Mouse (Mus musculus): ENCODE data around the gene Gimap4.
"Not testable (repeated sequence)": the region's sequence is repeated elsewhere in the genome, so short reads cannot be mapped to it uniquely, and the experiment has no call there.

Gene Gimap4

GRCm38 (mm10) chr6:48676860-48677415, 7.4 kb upstream of the Gimap4 start:
- DNase-seq, result no peak

- no peak for DNase-seq
Measured at GRCm38 (mm10) chr6:48677492-48678345, 6.6 kb upstream of the Gimap4 start.

- DNase-seq, result no peak
Measured at GRCm38 (mm10) chr6:48678391-48678790, 6.0 kb upstream of the Gimap4 start.

GRCm38 (mm10) chr6:48679701-48680100, 4.6 kb upstream of the Gimap4 start:
- DNase-seq, result no peak

GRCm38 (mm10) chr6:48680421-48680820, 3.9 kb upstream of the Gimap4 start:
- no peak for DNase-seq

- no peak for DNase-seq
Measured at GRCm38 (mm10) chr6:48681472-48682090, 2.8 kb upstream of the Gimap4 start.

GRCm38 (mm10) chr6:48682271-48682670, 2.1 kb upstream of the Gimap4 start:
- no peak for DNase-seq

- not testable (repeated sequence) for DNase-seq
Measured at GRCm38 (mm10) chr6:48683263-48683821, 1.0 kb upstream of the Gimap4 start.

- DNase-seq, result no peak
Measured at GRCm38 (mm10) chr6:48684806-48685205, 457 bp downstream of the Gimap4 start.

GRCm38 (mm10) chr6:48685251-48685650, 902 bp downstream of the Gimap4 start:
- DNase-seq, result no peak

GRCm38 (mm10) chr6:48685694-48686665, 1.6 kb downstream of the Gimap4 start:
- DNase-seq, result no peak

- no peak for DNase-seq
Measured at GRCm38 (mm10) chr6:48687077-48687476, 2.7 kb downstream of the Gimap4 start.

GRCm38 (mm10) chr6:48689320-48689719, 5.0 kb downstream of the Gimap4 start:
- no peak for DNase-seq

GRCm38 (mm10) chr6:48692962-48693361, 8.6 kb downstream of the Gimap4 start:
- no peak for DNase-seq

GRCm38 (mm10) chr6:48696830-48697554, 12.6 kb downstream of the Gimap4 start:
- DNase-seq, result no peak

- no peak for DNase-seq
Measured at GRCm38 (mm10) chr6:48697555-48697930, 13.2 kb downstream of the Gimap4 start.

GRCm38 (mm10) chr6:48698066-48698856, 13.9 kb downstream of the Gimap4 start:
- DNase-seq, result no peak

- no peak for DNase-seq
Measured at GRCm38 (mm10) chr6:48698888-48699287, 14.5 kb downstream of the Gimap4 start.

- no peak for DNase-seq
Measured at GRCm38 (mm10) chr6:48700251-48701075, 16.1 kb downstream of the Gimap4 start.

- no peak for DNase-seq
Measured at GRCm38 (mm10) chr6:48702146-48702545, 17.8 kb downstream of the Gimap4 start.

Measured in thymus, adult 18-20 months (tissue).